Mouse (Mus musculus): ENCODE measurements at regions not wholly inside any gene's neighbourhood (a gene's known extent, or its start where the extent isn't known, plus 50 kb on each side); places are given as distances from the start of the nearest gene placed in this dataset.
A peak's percentile ranks its signal among the peaks of the same experiment; 100 is the strongest.

- no peak for DNase-seq (ENCODE audit: low read depth, low spot score)
These were observed 58.1 kb downstream of the Irx6 start for GRCm38 (mm10) chr8:92732229-92732628.

GRCm38 (mm10) chr8:92735646-92736045 lies 61.6 kb downstream of the Irx6 start:
- no peak for DNase-seq (ENCODE audit: low read depth, low spot score)

GRCm38 (mm10) chr8:92738080-92738479 lies 64.0 kb downstream of the Irx6 start:
- DNase-seq (ENCODE audit: low read depth, low spot score), result no peak

DNA sequence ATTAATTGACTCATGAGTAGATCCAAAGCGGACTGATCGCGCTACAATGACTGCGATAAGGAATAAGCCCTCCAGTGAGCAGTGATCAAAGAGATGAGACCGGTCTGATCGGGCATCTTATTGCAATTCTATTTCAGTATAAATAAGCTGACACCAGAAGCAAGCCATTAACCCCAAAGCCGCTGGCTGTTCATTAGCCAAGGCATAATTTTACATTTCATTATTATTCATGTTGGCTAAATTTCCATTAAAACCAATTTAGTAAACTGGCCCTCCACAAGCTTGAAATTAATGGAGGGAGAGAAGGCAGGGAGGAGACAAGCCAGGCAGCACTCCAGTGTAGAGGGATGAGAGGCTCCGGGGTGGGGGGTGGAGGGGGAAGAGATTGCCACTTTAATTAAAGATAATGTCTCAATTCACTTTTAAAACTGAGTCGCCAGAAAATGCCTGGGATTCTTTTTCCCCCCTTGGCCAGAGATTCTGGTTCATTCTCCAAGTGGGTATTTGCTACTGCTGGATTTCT lies 66.3 kb downstream of the Irx6 start:
- DNase-seq (ENCODE audit: low read depth, low spot score), result no peak

DNA sequence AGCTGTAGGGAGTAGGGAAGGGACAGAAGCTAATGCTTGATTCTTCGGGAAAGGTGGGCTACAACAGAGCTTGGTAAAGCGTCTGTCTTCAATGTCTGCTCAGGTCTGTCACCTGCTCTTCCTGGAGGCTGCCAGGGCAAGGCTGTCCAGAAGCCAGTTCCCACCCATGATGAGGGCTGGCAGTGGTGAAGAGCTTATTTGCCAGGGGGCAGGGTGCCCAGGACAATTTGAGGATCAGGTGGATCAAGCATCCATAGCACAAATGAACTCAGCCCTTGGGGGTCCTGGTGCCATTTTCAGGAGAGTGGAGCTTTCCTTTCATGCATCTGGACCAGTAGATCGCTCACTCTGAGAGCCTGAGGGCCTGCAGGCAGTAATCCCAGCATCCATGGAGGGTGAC lies 67.7 kb downstream of the Irx6 start:
- no peak for DNase-seq (ENCODE audit: low read depth, low spot score)

- DNase-seq (ENCODE audit: low read depth, low spot score), result peak; percentile 45
These were observed 69.0 kb downstream of the Irx6 start for GRCm38 (mm10) chr8:92743108-92743507.

DNA sequence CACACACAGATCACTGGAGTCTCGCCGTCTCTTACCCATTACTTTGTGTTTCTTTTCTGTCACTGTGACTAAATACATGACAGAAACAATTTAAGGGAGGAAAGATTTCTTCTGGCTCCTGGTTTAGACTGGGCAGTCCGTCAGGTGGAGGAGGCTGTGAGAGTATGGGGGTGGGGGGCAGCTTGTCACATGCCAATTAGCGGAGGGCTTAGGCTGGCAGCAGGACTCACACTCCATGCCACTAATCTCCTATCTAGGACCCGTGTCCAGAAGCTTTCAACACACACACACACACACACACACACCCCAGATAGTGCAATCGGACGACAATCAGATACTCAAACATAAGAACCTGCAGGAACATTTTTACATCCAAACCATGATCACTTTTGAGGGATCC lies 73.0 kb downstream of the Irx6 start:
- DNase-seq (ENCODE audit: low read depth, low spot score), result no peak

- DNase-seq (ENCODE audit: low read depth, low spot score), result no peak
These were observed 73.9 kb downstream of the Irx6 start for GRCm38 (mm10) chr8:92747951-92748350.

DNA sequence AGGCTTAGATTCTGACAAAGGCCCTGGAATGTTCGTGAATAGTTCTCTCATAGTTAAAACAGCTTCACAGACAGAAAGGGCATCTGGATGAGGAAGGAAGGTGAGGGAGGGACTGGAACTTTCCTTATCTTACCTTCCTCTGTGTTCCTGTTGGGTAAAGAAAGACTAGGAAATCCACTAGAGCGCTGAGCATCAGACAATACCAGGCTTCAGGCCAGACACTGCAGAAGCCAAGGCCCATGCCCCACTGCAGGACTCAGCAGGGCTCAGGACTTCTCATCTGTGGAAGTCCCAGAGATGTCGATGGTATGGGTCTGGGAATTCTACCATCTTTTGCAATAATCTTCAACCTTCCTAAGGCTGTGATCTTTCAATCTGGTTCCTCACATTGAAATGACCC lies 67.2 kb upstream of the Mmp2 start:
- no peak for DNase-seq (ENCODE audit: low read depth, low spot score)

GRCm38 (mm10) chr8:92760933-92761332 lies 66.2 kb upstream of the Mmp2 start:
- no peak for DNase-seq (ENCODE audit: low read depth, low spot score)

DNA sequence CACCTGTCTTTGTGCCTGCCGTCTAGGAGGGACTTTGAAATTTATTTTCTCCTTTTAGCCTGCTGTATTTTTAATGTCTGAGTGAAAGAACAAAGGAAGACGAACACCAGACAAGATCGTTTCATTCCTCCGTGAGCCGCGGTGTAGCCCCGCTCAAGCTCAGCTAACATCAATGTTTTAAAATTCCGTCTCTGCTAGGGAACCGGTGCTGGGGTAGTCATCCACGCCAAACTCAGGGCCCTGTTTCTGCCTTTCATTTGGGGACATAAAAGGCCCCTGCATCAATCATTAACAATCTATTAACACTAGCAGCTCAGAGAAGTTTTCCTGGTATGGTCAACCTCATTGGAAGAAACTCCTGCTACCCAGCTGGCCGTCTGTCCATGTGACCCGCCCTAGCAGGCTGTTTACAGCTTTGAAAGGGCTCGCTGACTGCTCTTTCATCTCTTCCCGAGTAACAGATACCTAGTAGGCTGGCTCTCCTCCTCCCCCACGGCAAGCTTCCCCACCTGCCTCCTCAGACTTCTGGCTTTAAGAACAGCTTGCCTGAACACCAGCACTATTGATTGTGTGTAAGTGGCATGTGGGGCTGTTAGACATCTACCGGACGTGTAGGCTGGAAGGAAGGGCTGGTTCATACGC lies 65.0 kb upstream of the Mmp2 start:
- DNase-seq (ENCODE audit: low read depth, low spot score), result no peak

- peak; percentile 70 for DNase-seq (ENCODE audit: low read depth, low spot score)
These were observed 55.0 kb upstream of the Mmp2 start for GRCm38 (mm10) chr8:92771856-92772650.

GRCm38 (mm10) chr8:92772826-92773225 lies 54.3 kb upstream of the Mmp2 start:
- peak; percentile 24 for DNase-seq (ENCODE audit: low read depth, low spot score)

GRCm38 (mm10) chr8:92775186-92775585 lies 51.9 kb upstream of the Mmp2 start:
- DNase-seq (ENCODE audit: low read depth, low spot score), result peak; percentile 39

DNA sequence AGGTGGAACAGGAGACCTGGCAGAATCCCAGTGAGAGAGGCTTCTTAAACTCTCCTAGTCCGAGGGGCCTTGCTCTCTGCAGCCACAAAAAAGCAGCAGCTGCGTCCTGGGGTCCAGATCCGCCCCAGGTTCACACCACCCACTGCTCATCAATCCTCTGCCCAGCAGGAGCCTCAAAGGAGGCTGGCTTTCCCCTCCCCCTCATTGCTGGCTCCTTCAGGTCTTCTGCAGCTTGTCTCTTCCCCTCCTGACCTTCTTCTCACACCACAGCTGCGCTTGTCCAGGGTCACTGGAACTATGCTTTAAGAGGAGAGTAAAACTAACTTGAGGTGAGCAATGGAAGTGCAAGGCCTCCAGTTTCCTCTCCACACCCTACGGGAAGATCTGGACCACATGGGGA lies 50.0 kb upstream of the Mmp2 start:
- DNase-seq (ENCODE audit: low read depth, low spot score), result peak; percentile 68
